8 mouse cellular contexts compared by ENCODE assay signal in the genomic region with DNA sequence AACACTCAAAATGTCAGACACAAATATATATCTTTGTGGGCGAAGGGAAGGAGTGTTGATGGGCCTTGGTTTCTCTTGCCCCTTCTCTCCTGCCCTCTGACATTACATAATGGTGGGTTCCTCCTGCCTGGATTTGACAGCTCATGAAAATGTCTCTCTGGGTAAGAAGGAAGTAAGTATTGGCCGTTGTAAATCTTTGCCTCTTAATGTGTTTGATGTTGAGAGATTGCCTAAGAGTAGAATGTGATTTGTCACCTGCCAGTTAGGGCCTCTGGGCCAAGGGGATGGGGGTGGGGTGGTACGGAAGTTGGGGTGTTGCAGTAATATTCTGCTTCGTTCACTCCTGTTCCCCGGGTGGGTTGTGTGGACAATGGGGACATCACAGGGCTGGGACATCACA. TPM values are rescaled to one million over a fixed set of nuclear protein-coding genes. Genes with fewer than 3 reads are reported as not detected.
DNase-seq lines count a peak whose midpoint lies in the region; ATAC-seq lines count a peak whose summit lies in the region.

No protein-coding gene starts in this region.

- no peaks in the 10 kb centered on the region for H3K27me3 ChIP-seq in intestine, embryonic 16.5 days (replicated peaks; ENCODE audit: control insufficient read depth, insufficient read depth, low read length)

- H3K4me3 ChIP-seq in intestine, embryonic 16.5 days (ENCODE audit: low read length): peak overlapping the region; percentile 94

- ATAC-seq in intestine, embryonic 16.5 days: no peak

- DNase-seq in adrenal gland, adult 2 months: peak; percentile 24
- no peak for DNase-seq in adrenal gland, postnatal 10 days
- DNase-seq in thymus, postnatal 14 days: peak; percentile 34
- no peak for DNase-seq in thymus, postnatal 25 days
- peak; percentile 12 for DNase-seq in mesoderm, embryonic 11.5 days (ENCODE audit: low read depth, low spot score)
- DNase-seq in embryo, embryonic 11 days: no peak
- no peak for DNase-seq in layer of hippocampus, adult 18-20 months (ENCODE audit: low spot score in 2 of 2)

- H3K9me3 ChIP-seq in intestine, embryonic 16.5 days (ENCODE audit: control insufficient read depth, low read length): no peaks in the 10 kb centered on the region

- no peaks in the 10 kb centered on the region for H3K36me3 ChIP-seq in intestine, embryonic 16.5 days (ENCODE audit: control insufficient read depth, insufficient read depth, low read length)

- H3K27ac ChIP-seq in intestine, embryonic 16.5 days (ENCODE audit: low read length): no peak overlapping the region; the same call in 1 of the 2 replicates

- peaks cover 6% of the 10 kb centered on the region; the same call in 1 of the 2 replicates for H3K4me1 ChIP-seq in intestine, embryonic 16.5 days (ENCODE audit: control insufficient read depth, insufficient read depth, low read length)

- H3K4me2 ChIP-seq in intestine, embryonic 16.5 days (ENCODE audit: low read depth, low read length): peak overlapping the region; percentile 87

- WGBS in intestine, embryonic 16.5 days: 51% methylated on average over 5 of the region's 5 CpGs

- H3K9ac ChIP-seq in intestine, embryonic 16.5 days (ENCODE audit: low read depth, low read length): peak overlapping the region; percentile 92

RNA-seq across cellular contexts. Expression of gene Inpp4a, which starts 1.0 kb away (rescaled TPM):
- 10 to 100 TPM; 19.1 to 23.6 TPM for total RNA-seq in adrenal gland, adult 2 months (2021)
- polyA plus RNA-seq in adrenal gland, adult 2 months (2012; rRNA removed): 13.3 and 14.0 TPM in 2 replicates
- 10 to 100 TPM; 18.4 to 23.5 TPM for total RNA-seq in adrenal gland, postnatal 10 days (2021)
- polyA plus RNA-seq in intestine, embryonic 16.5 days (2015; fragmentation: Nextera tagmentation; extraction: Ambion mirVana): 12.1 and 12.2 TPM in 2 replicates
- 100 to 1,000 TPM; 170 to 175 TPM for total RNA-seq in layer of hippocampus, adult 18-20 months (2021)

Comparison
In these comparisons a context has a peak if more than half of its experiments do, and no peak if none do; other contexts are left out.
1. DNase-seq: peak in adrenal gland, adult 2 months (single experiment), thymus, postnatal 14 days (single experiment) and mesoderm, embryonic 11.5 days (single experiment); none in adrenal gland, postnatal 10 days (single experiment), thymus, postnatal 25 days (single experiment), embryo, embryonic 11 days (single experiment) and layer of hippocampus, adult 18-20 months (0 of 2).
2. RNA of gene Inpp4a, which starts 1.0 kb away (total RNA-seq): 170 to 175 TPM in layer of hippocampus, adult 18-20 months; 19.1 to 23.6 TPM in adrenal gland, adult 2 months and 18.4 to 23.5 TPM in adrenal gland, postnatal 10 days; every median in the first group is over 4 times any median in the second.